Mouse (Mus musculus) forebrain, postnatal 0 days (tissue): ENCODE data around the gene Agfg1. TPM values are rescaled to one million over a fixed set of nuclear protein-coding genes. Genes with fewer than 3 reads are reported as not detected.

Experiments used
- ATAC-seq: fragments of 200-750 bp; cut with Nextera tagmentation; 2 replicates; pipeline ENCODE4 v1.8.0; 2017; ENCODE audit warnings: mild to moderate bottlenecking, moderate library complexity
- DNase-seq: peaks from one replicate; pipeline ENCODE4 v3.0.0-alpha.2; 2015
- H3K27ac ChIP-seq: fragments of 300-500 bp; sonication (generic); 2 replicates; pipeline ENCODE4 v1.5.1; 2014; ENCODE audit warnings: low read depth, mild to moderate bottlenecking, antibody characterized with exemption, low read length, moderate library complexity, mixed read lengths
- H3K27me3 ChIP-seq: fragments of 300-500 bp; sonication (generic); 2 replicates; pipeline ENCODE4 v1.6.1; 2014; ENCODE audit warnings: mild to moderate bottlenecking, low read length, mixed read lengths; ENCODE audit not compliant: insufficient read depth
- H3K36me3 ChIP-seq: fragments of 300-500 bp; sonication (generic); 2 replicates; pipeline ENCODE4 v1.6.1; 2014; ENCODE audit warnings: mild to moderate bottlenecking, moderate library complexity; ENCODE audit not compliant: insufficient read depth
- H3K4me1 ChIP-seq: fragments of 300-500 bp; sonication (generic); 2 replicates; pipeline ENCODE4 v1.6.1; 2014; ENCODE audit warnings: antibody characterized with exemption; ENCODE audit not compliant: insufficient read depth
- H3K4me2 ChIP-seq: fragments of 300-500 bp; sonication (generic); 2 replicates; pipeline ENCODE4 v1.6.1; 2014; ENCODE audit warnings: low read depth, mild to moderate bottlenecking, moderate library complexity
- H3K4me3 ChIP-seq: fragments of 300-500 bp; sonication (generic); 2 replicates; pipeline ENCODE4 v1.5.1; 2014; ENCODE audit warnings: low read depth, low read length, mixed read lengths
- H3K9ac ChIP-seq: fragments of 300-500 bp; sonication (generic); 2 replicates; pipeline ENCODE4 v1.6.1; 2014; ENCODE audit warnings: mild to moderate bottlenecking
- H3K9me3 ChIP-seq: fragments of 300-500 bp; sonication (generic); 2 replicates; pipeline ENCODE4 v1.6.1; 2016; ENCODE audit warnings: low read length
- CTCF ChIP-seq: sonication (generic); IDR thresholded peaks from 2 replicates; pipeline ENCODE4 v1.5.1; 2016; ENCODE audit warnings: antibody characterized with exemption, control low read depth, low read depth
- WGBS: fragments of 180-500 bp; shearing (Covaris S2); extraction: QIAGEN DNeasy Blood & Tissue Kit; methylation state at CpG from one replicate; pipeline ENCODE4 v1.1.7; 2014; 5-methylcytosine and 5-hydroxymethylcytosine counted together
- polyA plus RNA-seq: library from polyadenylated mRNA; unstranded; fragments of >200 nt; fragmentation: Nextera tagmentation; extraction: Ambion mirVana; gene quantifications from 2 replicates; pipeline ENCODE4 v1.2.1, GENCODE M21; 2015
- total RNA-seq: library from RNA; depleted of rRNA; stranded (reverse); fragments of >200 nt; gene quantifications from 2 replicates; pipeline ENCODE4 v1.2.3, GENCODE M21; 2014

The Agfg1 gene
- total and polyA plus RNA-seq, 2 experiments from 2014 or later, result 22.2 to 114 TPM

DNA sequence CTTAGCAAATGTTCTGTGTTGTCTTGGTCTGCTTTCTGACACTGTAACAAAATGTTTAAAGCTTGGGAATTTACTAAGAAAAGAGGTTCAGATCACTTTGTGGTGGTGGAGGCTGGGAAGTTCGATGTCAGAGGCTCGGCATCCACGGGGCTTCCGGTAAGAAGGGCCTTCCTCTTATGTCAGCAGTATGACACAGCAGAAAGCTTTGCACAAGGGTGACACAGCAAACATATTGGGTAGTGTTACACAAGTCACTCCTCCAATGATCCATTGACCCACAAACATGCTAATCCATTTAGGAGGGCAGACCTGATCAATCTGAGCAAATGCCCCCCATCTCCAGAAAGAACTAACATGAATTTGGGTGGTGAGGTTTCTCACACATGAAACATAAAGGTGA lies 42.2 kb upstream of the Agfg1 start:
- no peak for ATAC-seq

DNA sequence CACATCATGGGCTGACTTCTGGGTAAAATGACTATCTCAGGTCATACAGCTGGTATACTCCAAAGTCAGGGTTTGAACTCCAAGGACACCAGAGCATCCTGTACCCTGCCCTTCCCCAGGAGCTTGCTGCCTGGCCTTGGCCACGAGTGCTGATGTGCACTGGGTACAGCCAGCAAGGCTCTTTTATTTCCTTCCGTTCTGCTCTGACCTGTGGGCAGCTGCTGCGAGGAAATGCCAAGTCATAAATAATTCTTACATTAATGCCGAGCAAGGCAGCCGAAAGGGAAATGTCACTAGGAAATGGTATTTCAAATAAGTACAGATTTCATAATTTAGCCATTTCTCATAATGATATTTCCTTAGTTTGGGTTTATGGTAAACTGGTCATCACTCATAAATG lies 41.0 kb upstream of the Agfg1 start:
- Histone ChIP-seq H3K4me3 (no peak overlapping the region), H3K27ac (no peak overlapping the region), H3K4me2 (no peak overlapping the region), H3K27me3 (no peaks in the 10 kb centered on the region), H3K4me1 (0 out of 2 replicates have a peak, but pooled peaks cover 4% of the 10 kb centered on the region), H3K9ac (no peak overlapping the region), H3K36me3 (no peaks in the 10 kb centered on the region), H3K9me3 (no peaks in the 10 kb centered on the region)
- WGBS, result 71% methylated on average over 5 of the region's 5 CpGs
- no peak for DNase-seq
- ATAC-seq, result no peak
- no peak for TF ChIP-seq CTCF

More for the DNA sequence above, 42.2 kb upstream of the Agfg1 start:
- Histone ChIP-seq H3K4me1 (0 out of 2 replicates have a peak, but pooled peaks cover 4% of the 10 kb centered on the region), H3K27ac (no peak overlapping the region), H3K27me3 (no peaks in the 10 kb centered on the region), H3K4me2 (no peak overlapping the region), H3K4me3 (no peak overlapping the region), H3K9ac (no peak overlapping the region), H3K9me3 (no peaks in the 10 kb centered on the region), H3K36me3 (no peaks in the 10 kb centered on the region)
- DNase-seq, result no peak
- WGBS, result 92% methylated on average over 4 of the region's 4 CpGs
- no peak for TF ChIP-seq CTCF

DNA sequence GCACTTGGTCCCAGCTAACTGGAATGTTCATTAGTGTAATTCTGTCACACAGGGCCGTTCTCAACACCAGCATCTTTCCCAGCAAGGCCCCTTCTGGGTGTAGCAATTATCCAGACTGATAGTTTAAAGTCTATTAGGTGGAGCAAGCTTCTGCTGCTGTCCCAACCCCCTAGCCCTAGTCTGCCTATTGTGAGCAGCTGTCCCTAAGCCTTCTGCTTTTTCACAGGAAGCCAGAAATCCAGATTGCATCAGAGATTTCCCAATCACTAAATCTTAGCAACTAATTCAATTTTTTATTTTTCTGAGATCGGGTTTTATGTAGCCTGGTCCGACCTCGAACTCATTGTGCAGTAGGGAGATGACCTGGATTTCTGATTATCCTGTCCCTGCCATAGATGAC lies 40.4 kb upstream of the Agfg1 start:
- no peak for TF ChIP-seq CTCF
- H3K4me3 ChIP-seq, result no peak overlapping the region
- H3K4me1 ChIP-seq, result 0 out of 2 replicates have a peak, but pooled peaks cover 4% of the 10 kb centered on the region
- H3K27ac ChIP-seq, result no peak overlapping the region
- H3K9me3 ChIP-seq, result no peaks in the 10 kb centered on the region
- H3K4me2 ChIP-seq, result no peak overlapping the region
- ATAC-seq (no peak), DNase-seq (no peak)
- no peaks in the 10 kb centered on the region for H3K27me3 ChIP-seq
- 69% methylated on average over 4 of the region's 4 CpGs for WGBS
- H3K36me3 ChIP-seq, result no peaks in the 10 kb centered on the region
- no peak overlapping the region for H3K9ac ChIP-seq

DNA sequence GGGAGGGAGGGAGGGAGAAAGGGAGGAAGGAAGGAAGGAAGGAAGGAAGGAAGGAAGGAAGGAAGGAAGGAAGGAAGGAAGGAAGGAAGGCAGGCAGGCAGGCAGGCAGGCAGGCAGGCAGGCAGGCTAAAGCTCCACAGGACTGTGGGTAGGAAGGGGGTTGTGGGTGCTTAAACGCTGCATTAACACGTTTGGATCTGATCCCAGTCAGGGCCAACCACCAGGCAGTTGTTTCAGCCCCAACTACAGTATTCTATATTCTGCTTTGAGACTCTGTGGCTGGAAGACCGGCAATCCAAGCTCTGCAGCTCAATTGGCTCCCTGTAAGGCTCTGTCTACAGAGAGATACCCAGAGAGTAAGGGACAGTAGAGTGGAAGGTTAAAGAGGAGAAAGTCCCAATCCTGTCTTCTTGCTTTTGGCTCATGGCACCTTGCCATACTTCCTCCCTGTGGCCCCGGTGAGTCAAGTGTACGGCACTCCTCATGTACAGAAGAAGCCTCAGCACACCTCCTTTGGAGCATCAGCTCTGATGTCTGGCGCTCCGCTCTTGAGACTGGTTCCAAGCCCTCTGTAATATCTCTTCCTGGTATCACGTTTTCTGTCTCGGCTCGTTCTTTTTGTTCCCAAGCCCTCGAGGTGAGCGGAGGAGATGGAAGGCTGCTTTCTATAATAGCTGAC lies 38.0 kb upstream of the Agfg1 start:
- H3K9ac ChIP-seq, result no peak overlapping the region
- ATAC-seq, result no peak
- 70% methylated on average over 12 of the region's 12 CpGs for WGBS
- no peak for TF ChIP-seq CTCF
- H3K9me3 ChIP-seq, result no peaks in the 10 kb centered on the region
- H3K4me1 ChIP-seq, result no peaks in the 10 kb centered on the region
- DNase-seq, result no peak
- H3K4me2 ChIP-seq, result no peak overlapping the region
- no peak overlapping the region for H3K27ac ChIP-seq
- H3K27me3 ChIP-seq, result no peaks in the 10 kb centered on the region
- H3K36me3 ChIP-seq, result no peaks in the 10 kb centered on the region
- H3K4me3 ChIP-seq, result no peak overlapping the region

DNA sequence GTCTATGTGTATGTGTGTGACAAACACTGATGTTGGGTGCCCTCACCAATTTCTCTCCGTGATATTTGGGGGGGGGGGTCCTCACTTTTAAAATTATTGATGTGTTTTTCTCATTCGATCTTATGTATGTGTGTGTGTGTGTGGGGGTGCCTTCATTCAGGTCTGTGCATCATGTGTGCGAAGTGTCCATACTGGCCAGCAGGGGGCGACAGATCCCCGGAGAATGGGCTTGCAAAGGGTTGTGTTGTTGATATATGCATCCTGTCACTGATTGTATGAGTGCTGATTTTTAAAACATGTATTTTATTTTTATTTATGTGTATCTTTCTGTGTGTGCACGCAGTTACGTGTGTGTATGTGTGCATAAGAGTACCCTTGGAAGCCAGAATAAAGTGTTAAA lies 35.7 kb upstream of the Agfg1 start:
- no peak overlapping the region for H3K27ac ChIP-seq
- peak; percentile 58 for TF ChIP-seq CTCF
- no peak overlapping the region for H3K4me3 ChIP-seq
- peak; percentile 48; the same call in 1 of the 2 replicates for ATAC-seq
- 76% methylated on average over 7 of the region's 7 CpGs for WGBS
- H3K9ac ChIP-seq, result no peak overlapping the region
- H3K36me3 ChIP-seq, result no peaks in the 10 kb centered on the region
- H3K9me3 ChIP-seq, result no peaks in the 10 kb centered on the region
- H3K4me1 ChIP-seq, result no peaks in the 10 kb centered on the region
- H3K27me3 ChIP-seq, result no peaks in the 10 kb centered on the region
- DNase-seq, result no peak
- H3K4me2 ChIP-seq, result no peak overlapping the region

DNA sequence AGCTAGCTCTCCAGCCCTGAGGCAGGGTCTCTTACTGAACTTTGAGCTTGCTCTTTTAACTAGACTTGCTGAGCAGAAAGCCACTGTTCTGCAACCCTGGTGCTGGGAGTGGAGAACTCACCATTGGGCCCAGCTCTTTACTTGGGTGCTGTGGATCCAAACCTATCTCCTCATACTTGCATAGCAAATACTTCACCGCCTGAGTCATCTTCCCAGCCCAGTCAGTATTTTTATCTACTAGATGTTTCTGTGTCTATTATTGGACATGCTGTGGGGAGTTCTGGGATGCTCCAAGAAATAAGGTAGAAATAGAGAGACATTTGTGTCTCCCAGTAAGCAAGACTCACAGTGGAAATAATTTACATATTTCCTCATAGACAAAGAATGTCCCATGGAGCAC lies 35.2 kb upstream of the Agfg1 start:
- no peaks in the 10 kb centered on the region for H3K27me3 ChIP-seq
- H3K4me1 ChIP-seq, result no peaks in the 10 kb centered on the region
- no peak overlapping the region for H3K27ac ChIP-seq
- H3K4me3 ChIP-seq, result no peak overlapping the region
- TF ChIP-seq CTCF, result no peak
- H3K4me2 ChIP-seq, result no peak overlapping the region
- WGBS, result 93% methylated on average over 1 of the region's 1 CpGs
- DNase-seq, result no peak
- no peak overlapping the region for H3K9ac ChIP-seq
- no peaks in the 10 kb centered on the region for H3K36me3 ChIP-seq
- H3K9me3 ChIP-seq, result no peaks in the 10 kb centered on the region
- ATAC-seq, result no peak

DNA sequence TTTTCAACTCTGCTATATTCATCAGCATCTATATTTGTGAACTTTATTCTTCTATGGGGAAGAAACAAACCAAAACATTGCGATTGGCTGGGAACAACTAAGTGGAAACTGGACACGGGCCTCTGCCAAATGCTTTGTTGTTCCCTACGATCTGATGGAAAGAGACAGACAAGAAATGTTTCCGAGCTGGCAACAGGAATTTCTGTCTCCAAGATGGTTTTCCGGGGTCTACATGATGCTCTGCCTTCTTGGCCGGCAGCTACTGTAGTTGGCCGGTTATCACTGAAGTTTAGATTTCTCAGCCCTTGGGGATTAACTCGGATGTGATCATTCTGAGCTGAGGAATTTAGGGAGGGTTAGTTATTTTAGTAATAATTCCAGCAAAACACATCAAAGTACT lies 32.9 kb upstream of the Agfg1 start:
- no peaks in the 10 kb centered on the region for H3K27me3 ChIP-seq
- 55% methylated on average over 8 of the region's 8 CpGs for WGBS
- H3K27ac ChIP-seq, result no peak overlapping the region
- ATAC-seq (no peak), DNase-seq (no peak)
- H3K4me3 ChIP-seq, result no peak overlapping the region
- H3K9ac ChIP-seq, result no peak overlapping the region
- no peaks in the 10 kb centered on the region for H3K4me1 ChIP-seq
- no peaks in the 10 kb centered on the region for H3K36me3 ChIP-seq
- no peaks in the 10 kb centered on the region for H3K9me3 ChIP-seq
- no peak overlapping the region for H3K4me2 ChIP-seq
- TF ChIP-seq CTCF, result no peak
